Mouse (Mus musculus): Measurements from ENCODE around the gene L3mbtl3.

The L3mbtl3 gene

DNA sequence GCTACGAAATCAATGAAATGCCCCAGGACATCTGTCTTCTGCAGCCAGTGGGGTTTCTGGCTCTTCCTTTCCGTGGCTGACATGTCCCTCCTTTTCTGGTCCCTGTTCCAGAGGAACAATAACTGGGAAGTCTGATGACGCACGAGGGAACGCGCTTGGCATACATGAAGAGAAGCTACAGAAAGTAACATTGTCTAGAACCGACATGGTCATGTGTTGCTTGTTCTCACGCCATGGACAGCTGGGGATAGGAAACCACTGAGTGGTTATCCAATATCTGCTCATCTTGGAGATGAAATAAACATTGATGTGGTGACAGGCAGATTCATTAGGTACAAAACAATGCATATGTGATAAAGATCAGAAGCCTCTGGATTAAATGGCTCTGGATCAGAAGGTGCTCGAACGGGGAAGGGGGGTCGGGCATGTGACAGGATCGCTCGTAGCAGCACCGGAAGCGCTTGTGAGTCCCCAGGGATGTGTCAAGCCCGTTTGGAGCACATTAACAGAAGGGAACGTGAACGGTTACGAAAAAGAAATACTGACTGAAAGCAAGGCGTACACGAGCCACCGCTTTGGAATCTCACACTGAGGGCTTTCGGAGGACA is 37.8 kb downstream of the L3mbtl3 start:
- in situ Hi-C loops (cut with MboI): no loop called here

DNA sequence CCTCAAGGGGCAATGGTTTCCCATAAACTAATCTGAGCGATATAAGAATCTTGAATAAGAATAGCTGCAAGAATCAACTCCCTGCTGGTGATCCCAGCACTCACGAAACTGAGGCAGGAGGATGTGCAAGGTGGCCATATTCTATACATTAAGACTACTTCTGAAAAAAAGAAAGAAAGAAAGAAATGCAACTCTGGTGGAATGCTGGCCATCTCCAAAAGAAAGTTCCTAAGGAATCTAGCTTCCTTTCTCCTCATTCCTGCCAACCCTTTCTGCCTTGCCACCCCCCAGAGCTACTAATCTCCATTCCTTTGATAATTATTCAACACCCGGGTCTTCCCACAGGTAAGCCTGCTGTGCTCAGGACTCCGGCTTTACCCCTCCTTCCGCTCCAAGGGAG is 41.8 kb downstream of the L3mbtl3 start:
- in situ Hi-C loops (cut with MboI): no loop called here

GRCm38 (mm10) chr10:26332781-26333180 is 43.0 kb downstream of the L3mbtl3 start:
- in situ Hi-C loops (cut with MboI): no loop called here

- in situ Hi-C loops (cut with MboI): no loop called here
These were observed 46.9 kb downstream of the L3mbtl3 start for GRCm38 (mm10) chr10:26328843-26329242.

- in situ Hi-C loops (cut with MboI): no loop called here
These were observed 47.9 kb downstream of the L3mbtl3 start for GRCm38 (mm10) chr10:26327691-26328542.

- in situ Hi-C loops (cut with MboI): no loop called here
These were observed 48.5 kb downstream of the L3mbtl3 start for GRCm38 (mm10) chr10:26327291-26327690.

DNA sequence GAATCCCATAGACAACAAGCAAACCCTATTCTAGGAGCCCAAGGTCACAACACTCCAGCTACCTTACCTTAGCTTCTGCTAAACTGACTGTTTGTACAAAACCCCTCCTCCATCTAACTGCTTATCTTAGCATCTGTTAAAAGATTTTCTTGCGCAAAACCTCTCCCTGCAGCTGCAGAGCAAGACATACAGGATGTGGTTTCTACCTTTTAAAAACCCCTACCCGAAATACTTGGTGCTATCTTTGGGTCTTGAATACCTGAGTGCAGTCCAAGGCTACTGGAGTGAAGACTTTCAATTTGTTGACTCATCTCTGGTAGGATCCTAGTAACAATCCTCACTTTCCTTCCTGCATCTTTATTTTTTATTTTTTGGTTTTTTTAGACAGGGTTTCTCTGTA is 50.5 kb downstream of the L3mbtl3 start:
- in situ Hi-C loops (cut with MboI): no loop called here

- in situ Hi-C loops (cut with MboI): no loop called here
These were observed 53.3 kb downstream of the L3mbtl3 start for GRCm38 (mm10) chr10:26322344-26323051.

DNA sequence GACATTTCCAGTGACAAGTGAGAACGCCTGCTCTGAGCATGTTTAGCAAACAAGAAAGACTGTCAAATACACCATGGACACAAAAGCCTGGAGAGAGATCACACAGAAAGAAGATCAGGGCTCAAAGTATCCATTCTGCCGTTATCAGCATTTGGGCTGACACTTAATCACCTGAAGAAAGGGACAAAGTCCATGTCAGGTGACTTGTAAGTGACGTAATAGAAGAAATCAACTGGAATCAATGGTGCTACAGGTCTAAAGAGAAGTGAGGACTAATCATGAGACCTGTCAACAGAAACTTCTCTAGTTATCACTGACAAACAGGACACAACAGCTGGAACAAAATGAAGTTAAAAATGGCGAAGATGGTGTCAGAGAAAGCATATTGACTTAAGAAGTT is 55.1 kb downstream of the L3mbtl3 start:
- in situ Hi-C loops (cut with MboI): no loop called here

DNA sequence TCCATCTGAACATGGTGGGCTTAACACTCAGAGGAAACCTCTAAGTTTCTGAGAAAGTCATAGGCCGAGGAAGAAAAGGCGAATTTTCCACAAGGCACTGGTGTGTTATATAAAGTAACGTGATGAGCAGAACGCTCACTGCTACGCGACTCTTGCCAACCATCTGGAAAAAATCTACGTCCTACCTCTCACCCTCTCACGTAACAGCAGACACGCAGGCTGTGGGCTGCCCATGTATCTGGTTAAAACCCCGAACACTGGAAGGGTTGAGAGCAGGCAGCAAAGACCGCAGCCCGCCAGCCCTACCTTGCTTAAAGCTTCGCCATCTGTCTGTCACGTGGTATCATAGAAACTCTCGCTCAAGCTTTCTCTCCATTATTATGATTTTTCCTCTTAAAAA is 61.4 kb downstream of the L3mbtl3 start:
- in situ Hi-C loops (cut with MboI): no loop called here

DNA sequence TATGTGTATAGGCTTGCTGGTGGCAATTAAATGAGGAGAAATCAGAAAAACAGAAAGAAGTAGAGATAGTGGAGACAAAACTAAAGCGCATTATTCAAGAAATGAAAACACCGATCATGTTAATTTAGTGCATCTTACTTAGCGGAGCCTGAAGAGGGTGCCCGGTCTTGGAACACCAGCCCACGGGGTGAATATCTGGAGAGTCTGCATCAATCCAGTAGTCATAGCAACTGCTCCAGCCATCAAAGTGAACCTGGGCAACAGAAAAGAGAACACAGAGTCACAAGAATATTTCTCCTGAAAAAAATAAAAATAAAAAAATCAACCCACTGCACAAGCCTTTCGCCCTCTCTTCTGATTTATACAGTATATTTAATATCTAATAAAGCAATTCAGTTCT is 72.3 kb downstream of the L3mbtl3 start:
- in situ Hi-C loops (cut with MboI): no loop called here

- in situ Hi-C loops (cut with MboI): no loop called here
These were observed 73.4 kb downstream of the L3mbtl3 start for GRCm38 (mm10) chr10:26302336-26302735.

DNA sequence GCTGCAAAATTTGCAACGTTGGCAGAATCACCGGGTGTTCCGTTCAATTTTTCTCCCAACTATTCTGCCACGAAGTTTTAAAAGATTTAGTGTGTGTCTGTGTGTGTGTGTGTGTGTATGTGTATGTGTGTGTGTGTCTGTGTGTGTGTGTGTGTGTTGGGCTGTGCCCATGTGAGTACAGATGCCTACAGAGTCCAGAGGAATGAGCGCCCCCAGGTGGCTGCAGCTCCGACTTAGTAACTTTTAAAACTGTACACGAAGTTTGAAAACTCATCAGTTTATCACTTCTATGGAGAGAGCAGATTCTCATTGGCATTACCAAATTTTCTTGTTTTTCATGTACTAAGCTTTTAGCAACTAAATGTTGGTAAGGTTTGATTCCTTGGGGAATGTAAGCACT is 78.1 kb downstream of the L3mbtl3 start:
- in situ Hi-C loops (cut with MboI): no loop called here

- in situ Hi-C loops (cut with MboI): no loop called here
These were observed 78.6 kb downstream of the L3mbtl3 start for GRCm38 (mm10) chr10:26297200-26297599.

- in situ Hi-C loops (cut with MboI): no loop called here
These were observed 88.6 kb downstream of the L3mbtl3 start for GRCm38 (mm10) chr10:26287136-26287535.

- in situ Hi-C loops (cut with MboI): no loop called here
These were observed 95.8 kb downstream of the L3mbtl3 start for GRCm38 (mm10) chr10:26280009-26280408.

GRCm38 (mm10) chr10:26275414-26275813 is 100.4 kb downstream of the L3mbtl3 start:
- in situ Hi-C loops (cut with MboI): no loop called here

DNA sequence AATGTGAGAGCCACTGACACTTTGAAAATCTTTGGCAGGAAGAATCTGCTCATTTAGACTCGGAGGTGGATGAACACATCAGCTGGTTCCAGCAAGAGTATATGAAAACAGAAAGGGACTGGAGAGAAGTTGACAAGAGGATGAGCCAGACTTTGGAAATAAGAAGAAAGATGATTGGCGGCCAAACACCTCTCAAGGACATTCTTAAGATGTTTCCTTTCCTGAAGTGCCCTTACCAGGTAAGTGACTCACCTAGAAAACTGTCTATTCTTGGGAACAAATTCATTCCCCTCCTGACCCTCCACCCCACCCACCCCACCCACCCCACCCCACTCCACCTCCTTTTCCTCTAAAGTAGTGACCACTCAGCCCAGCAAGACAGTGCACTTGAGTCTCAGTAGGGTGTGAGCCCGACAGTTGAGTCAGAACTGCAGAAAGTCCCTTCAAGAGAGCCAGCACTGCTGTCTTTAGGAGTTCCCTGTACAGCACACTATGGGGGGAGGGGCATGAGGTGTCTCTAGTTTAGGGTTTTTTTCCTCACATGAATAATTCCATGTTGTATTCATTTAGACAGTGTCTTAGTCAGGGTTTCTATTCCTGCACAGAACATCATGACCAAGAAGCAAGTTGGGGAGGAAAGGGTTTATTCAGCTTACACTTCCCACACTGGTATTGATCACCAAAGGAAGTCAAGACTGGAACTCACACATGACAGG is 111.9 kb downstream of the L3mbtl3 start:
- in situ Hi-C loops (cut with MboI): no loop called here

- in situ Hi-C loops (cut with MboI): no loop called here
These were observed 115.9 kb downstream of the L3mbtl3 start for GRCm38 (mm10) chr10:26259908-26260307.

DNA sequence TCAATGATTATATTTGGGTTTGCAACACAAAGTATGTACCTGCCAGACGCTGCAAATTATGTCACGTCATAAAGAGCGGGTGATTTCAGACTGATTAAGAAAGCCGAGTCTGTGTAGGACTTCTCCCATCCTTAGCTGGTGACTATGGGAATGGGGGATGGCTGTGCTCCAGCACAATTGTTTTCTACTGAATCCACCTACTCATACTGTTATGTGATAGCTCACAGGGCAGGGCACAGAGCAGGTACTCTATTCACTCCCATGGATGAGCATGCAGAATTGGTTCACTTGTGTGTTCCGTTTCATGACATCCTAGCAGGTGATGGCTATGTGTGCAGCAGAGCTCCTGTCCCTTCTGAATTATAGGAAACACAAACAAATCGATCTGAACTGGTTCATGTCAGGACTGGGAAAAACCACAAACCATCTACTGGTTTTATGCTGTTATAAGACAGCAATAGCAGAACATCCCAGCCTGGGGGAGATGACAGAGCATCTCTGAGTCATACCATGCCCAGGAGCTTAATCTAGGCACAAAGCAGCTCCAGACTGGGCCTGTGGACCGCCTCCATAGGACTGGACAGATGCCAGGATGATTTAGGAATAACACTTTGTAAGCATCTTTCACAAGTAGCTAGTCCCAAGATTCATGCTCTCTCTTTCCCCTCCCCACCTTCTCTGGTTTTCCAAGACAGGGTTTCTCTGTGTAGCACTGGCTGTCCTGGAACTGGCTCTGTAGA is 126.2 kb downstream of the L3mbtl3 start:
- in situ Hi-C loops (cut with MboI): no loop called here

DNA sequence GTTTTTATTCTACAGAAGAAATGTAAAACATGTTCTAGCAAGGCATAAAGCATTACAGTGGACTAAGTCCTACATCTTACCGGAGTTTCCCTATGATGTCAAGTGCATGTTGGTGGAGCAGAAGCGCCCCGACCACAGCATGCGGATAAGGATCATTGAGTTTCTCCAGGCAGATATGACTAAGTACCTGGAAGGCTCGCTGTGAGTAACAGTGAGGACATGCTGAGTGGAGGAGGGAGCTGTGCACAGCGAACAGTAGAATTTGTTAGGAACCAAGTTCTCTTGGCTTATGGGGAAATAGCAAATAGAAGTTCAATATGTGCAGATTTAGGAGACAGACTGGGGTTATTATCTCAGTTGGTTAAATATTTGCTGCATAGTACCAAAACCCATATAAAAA is 131.3 kb downstream of the L3mbtl3 start:
- in situ Hi-C loops (cut with MboI): no loop called here

DNA sequence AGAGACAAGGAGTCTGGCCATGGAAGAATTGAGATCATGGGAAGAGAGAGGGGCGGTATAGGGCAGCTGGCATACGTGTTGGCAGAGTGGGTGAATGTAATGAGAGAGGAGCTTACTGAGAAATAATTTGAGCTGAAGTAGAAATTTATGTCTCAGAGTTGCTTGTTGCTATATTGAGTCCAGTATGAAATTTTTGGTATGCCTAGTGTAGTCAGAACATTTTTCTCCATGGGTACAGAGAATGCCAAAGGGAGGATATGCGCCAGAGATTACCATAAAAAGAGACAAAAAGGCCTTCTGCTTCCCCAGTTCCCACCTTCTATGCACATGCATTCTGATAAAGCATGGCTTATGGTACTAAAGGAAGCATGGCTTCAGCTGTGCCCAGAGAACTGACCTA is 132.6 kb downstream of the L3mbtl3 start:
- in situ Hi-C loops (cut with MboI): no loop called here

Measured in mature B cell (primary cell).